Mouse (Mus musculus) cerebellum, adult 9-11 months (tissue): ENCODE data around the gene Fez1.

Experiments used
- DNase-seq: peaks from one replicate; pipeline ENCODE4 v3.0.0; 2022

Fez1 gene

DNA sequence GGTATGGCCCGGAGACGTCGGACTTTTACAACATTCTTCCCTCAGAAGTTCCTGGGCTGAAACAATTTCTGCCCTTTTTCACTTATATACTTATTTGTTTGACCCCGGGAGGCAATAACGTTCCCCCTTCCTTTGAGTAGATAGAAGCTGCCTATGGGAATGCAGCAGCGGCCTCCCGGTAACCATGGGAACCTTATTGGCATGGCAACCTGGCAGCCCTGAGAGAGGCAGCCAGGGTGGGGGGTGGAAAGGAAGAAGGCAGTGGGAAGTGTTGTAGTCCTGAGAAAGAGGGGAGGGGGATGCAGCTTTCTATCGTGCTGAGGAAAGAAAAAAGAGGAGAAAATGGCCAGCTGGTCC is at the start of gene Fez1:
Gene Fez1, plus strand, starts transcription at position 221 of the 357 bp plus-strand sequence.
- peak; percentile 64 for DNase-seq

DNA sequence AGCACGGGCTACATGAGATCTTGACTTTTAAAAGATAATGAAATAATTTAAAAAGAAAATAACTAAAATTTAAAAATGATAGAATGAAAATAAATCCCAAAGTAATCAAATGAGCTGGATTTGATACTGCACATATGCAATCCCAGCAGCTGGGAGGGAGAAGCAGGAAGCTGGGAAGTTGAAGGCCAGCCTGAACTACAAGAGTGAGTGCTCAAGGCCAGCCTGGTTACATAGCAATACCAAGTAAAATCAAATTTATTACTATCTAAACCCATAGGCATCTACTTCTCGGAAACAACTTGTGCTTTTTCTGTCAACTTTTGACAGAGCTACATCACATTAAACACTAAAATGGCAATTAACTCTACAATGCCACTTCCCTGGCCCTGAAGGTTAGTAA is 37.7 kb upstream of the Fez1 start:
- no peak for DNase-seq

DNA sequence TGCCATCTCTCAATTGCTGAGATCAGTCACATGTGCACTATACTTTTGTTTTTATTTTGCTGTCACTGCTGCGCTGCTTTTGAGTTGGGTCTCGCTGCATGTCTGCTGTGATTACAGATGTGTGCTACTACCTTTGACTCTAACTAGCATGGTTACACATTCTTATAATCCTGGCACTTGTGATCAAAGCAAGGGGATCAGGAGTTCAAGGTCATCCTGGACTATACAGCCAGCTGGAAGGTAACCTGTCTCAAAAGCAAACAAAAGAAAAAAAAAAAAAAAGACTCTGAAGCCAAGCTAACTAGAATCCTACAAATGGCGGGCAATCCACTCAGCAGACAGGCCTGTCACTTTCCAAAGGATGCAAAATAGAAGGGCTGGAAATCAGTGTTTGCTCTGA is 29.5 kb upstream of the Fez1 start:
- DNase-seq, result no peak

DNA sequence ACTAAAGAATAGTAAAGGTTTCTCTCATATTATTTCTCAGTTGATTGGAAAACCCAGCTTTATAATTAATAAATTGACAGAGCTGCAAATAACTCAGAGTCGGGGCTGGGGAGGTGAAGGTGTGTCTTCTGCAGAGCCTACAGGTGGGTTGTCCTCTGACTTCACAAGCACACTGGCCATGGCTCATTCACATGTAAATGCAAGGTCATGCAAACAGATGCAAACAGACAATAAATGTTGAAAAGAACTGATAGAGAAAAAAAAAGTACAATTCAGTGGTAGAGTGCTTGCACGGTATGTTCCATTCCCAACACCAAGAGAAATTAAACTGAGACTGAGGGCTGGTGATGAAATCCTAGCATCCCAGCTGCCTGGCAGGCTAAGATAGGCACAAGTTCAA is 27.2 kb upstream of the Fez1 start:
- DNase-seq, result no peak

DNA sequence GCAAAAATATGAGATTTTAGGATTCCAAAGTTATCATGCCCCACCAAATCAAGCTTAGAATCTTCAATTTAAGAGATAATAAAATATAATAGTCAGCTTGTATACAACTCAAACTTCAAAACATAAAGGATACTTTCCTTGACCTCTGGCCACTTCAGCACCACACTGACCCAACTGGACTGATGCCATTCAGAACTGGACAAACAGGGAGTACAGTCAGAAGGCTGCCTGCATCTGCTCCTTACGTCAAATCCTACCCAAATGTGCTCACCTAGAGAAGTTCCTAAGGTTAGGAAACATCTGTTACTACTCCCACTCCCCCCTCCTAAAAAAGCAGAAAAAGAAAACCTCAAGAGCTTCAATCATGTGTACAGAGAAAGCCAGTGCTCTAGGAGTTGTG is 26.1 kb upstream of the Fez1 start:
- DNase-seq, result peak; percentile 18

DNA sequence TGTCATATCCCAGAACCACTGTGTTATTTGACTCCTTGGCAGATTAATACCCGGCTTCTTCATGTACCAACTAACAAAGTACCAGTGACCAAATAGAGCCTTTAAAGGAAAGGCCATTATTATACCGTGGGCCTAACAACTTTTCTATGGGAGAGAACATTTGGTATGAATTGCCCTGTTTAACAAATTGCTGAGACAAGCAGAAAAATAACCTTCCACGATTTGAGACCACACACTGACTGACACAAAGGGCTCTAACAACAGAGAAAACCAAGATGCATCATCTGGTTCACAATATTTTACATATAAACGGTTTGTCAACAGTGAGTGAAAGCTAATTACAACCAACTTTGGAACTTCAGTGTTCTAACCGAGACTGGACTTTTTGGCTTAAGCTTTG is 25.4 kb upstream of the Fez1 start:
- DNase-seq, result no peak

DNA sequence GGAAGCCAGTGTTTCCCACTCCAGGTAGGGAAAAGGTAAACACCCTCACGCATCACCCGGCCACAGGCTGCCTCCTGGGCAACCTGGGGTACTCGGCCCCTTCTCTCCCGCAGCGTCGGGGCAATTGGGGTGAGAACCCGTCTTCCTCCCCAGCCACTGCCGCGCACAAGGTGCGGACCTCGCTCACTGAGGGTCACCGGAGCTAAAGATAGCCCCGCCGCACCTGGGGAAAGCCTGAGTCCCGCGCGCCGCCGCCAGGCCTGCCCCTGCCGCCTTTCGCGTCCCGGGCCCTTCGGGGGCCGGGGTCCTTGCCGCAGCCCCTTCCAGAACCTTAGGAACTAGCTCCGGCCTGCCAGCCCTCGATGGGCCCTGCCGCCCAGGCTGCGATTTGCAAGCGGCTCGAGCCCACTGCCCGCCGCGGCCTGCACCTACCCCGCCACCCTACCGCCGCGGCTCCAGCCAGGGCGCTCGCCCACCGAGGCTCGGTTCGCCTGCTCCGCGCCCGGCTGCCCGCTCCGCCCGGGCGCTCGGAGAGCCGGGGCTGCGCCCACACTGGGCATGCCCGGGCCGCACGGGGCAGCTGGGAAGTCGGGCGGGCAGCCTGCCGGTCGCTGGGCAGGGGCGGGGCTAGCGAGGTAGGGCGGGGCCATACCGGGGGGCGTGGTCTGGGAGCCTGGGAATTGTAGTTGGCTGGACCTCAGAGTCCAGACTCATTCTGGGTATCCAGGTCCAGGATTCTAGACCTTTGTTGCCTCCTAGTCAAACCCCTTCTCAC is 24.7 kb upstream of the Fez1 start, which contains the start of gene Ei24:
Gene Ei24, minus strand, starts transcription at position 613 of the 775 bp plus-strand sequence.
- DNase-seq, result peak; percentile 95

DNA sequence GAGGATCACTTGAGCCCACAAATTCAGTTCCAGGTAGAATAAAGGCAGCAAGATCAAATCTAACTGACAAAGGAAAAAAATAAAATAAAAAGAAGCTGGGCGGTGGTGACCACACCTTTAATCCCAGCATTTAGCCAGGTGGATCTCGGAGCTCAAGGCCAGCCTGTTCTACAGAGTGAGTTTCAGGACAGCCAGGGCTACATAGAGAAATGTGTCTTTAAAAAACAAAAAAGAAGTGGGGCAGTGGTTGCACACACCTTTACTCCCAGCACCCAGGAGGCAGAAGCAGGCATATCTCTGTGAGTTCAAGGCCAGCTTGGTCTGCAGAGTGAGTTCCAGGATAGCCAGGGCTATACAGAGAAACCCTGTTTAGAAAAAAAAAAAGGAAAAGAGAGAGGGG is 19.7 kb upstream of the Fez1 start:
- no peak for DNase-seq

DNA sequence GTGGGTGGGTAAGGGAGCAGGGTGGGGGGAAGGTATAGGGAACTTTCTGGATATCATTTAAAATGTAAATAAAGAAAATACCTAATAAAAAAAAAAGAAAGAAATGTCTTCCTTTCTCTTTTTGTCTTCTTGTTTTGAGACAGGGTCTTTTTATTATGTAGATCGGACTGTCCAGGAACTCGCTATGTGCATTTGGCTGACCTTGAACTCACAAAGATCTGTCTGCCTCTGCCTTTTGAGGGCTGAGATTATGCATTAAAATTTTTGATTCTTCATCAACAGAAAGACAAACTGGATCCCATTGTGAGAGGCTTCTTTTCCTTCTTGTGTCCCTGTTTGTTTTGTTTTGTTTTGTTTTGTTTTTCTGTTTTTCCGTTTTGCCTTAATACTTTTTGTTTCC is 18.7 kb upstream of the Fez1 start:
- DNase-seq, result no peak

DNA sequence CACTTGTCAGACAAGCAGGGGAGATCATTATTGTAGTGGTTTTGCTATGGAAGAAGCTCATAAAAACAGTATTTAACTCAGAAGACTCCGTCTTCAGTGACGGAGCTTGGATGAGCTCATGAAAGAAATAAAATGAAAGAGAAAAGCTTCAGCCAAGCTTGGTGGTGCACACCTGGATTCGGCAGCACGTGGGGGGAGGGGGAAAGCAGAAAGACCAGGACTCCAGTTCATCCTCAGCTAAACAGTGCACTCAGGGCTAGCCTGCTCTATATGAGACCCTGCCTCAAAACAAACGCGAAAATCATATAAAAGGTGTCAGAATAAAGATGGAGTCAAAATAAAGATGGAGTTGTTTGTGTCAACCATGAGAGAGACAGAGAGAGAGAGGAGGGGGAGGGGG is 18.3 kb upstream of the Fez1 start:
- DNase-seq, result no peak

DNA sequence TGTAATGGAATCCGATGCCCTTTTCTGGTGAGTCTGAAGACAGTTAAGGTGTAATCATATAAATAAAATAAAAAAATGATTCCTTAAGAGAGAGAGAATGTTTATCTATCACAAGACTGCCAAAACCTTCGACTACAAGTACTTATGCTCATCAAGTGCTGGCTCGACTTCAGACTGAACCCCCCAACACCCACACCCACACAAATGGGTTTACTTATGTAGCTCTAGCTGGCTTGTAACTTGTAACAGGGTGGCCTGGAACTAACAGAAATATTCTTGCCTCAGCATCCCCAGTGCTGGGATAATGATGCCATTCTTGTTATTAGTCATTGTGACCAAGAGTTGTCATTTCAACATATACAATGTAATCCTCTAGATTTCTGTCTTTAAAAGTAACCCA is 17.7 kb upstream of the Fez1 start:
- no peak for DNase-seq

DNA sequence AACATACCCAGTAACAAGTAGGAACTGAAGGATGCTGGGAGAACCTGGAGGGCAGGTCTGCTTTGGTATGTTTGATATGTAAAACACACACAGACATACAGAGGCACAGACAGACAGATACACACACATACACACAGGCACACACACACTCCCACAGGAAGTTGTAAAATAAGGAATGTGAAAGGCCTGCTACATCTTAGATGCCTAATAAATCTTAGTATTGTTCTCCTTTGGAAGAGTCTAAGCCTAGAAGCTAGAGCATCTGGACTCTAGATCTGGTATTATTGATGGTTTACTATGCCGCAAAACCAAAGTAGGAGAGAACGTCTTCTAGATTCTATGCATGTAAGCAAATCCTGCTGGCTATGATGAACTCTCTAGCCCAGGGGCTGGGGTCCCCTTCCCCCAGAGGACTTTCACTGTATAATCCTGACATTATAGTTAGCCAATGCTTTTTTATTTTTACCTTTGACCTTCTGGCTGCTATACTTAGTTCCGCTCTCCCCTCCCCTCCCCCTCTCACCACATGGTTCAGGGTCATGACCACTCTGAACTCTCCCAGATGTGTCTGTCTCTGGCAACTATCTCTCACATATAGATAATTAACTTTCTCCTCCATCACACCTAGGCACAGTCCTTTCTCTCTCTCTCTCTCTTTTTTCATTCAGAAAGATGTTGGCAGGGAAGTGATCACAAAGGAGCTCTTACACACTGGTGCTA is 16.2 kb upstream of the Fez1 start:
- DNase-seq, result no peak

DNA sequence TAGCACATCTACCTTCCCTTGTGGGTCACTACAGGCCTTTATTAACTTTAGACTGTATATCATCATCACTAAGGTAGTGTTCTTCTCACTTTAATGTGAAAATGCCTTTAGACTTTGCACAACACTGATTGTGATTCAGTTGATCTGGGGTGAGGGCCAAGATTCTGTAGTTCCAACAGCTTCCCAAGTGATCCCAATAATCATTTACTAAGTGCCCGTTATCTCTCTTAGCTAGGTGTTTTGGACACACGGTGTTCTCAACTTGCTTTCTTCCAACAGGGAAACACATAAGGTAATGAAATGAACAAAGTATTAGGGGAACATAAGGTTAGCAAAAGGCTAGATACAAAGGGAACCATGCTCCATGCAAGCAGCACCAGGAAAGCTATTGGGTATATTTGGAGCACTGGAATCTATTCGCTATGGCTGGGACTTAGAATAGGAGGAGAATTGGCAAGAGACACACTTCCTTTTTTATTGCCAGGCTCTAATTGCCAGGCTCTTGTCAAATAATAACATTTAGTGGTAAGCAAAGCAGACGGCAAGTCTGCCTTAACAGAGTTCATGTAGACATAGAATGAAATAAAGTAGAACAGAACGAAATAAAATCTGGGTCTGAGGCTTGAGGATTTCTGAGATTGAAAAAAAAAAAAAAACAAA is 13.4 kb upstream of the Fez1 start:
- DNase-seq, result no peak

DNA sequence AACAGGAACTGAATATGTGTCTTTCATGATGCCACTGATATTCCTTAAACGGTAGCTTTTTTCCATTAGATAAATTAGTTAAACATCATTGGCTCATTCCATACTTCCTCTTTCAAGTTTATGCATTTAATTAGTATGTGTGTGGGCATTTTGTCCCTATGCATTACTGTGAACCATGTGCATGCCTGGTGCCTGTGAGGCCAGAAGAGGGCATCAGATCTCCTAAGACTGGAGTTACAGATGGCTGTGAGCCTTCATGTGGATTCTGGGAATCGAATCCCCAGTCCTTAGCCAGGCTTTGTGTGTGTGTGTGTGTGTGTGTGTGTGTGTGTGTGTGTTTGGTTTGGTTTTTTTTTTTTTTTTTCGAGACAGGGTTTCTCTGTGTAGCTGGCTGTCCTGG is 7.2 kb upstream of the Fez1 start:
- DNase-seq, result no peak

DNA sequence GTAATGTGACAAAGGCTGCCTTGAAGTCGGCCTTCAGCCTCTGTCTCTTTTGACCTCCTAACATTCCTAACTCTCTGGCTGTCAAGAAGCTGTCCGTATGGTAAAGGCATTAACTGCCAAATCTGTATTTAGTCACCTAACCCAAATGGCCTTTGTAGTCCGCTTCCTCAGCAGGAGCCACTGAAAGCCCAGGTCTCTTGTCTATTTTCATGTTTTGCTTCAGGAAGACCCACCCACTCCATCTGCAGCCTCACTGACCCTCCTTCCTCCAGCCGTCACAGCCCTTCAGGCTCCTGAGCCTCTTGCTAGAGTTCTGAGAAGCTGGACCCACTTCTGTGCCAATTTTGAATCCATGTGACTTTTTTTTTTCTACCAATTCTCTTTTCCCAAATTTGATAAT is 2.8 kb upstream of the Fez1 start:
- no peak for DNase-seq

DNA sequence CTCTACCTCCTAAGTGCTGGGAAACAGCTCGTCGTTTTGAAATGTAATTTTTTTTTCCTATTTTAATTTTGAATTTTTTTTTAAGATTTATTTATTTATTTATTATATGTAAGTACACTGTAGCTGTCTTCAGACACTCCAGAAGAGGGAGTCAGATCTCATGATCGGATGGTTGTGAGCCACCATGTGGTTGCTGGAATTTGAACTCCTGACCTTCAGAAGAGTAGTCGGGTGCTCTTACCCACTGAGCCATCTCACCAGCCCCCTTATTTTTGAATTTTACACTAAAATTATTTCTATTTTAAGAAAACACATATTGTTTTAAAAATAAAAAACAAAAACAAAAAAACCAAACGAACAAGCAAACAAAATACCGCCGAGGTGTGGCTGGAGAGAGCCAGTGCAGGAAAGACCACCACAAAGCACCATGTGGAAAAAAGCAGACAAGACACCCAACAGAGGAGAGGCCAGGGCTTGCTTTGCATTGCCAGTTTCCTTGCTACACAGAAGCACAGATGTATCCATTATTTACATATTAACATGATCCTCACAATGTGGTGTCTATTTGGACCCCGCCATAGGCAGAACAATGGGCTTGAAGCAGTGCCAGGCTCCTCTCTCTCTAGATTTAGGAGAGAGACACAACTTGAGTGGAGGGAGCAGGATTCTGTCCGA is 558 bp upstream of the Fez1 start:
- DNase-seq, result no peak

DNA sequence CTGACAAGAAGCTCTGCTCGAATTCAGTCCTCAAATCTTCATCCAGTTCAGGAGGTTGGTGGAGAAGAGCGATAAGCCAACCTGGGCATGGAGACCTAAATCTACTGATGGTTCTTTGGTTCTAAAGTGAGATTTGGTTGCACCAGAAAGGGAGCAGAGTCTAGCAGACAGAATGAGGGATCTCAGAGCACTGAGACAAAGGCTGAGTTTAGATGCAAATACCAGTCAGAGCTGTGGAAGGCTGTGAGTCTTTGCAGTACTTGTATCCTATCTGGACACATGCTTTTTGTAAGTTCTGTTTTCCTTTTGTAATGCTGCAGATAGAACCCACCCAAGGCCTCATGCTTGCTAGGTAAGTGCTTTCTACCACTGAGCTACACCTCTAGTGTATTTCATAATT is 360 bp downstream of the Fez1 start:
- no peak for DNase-seq

DNA sequence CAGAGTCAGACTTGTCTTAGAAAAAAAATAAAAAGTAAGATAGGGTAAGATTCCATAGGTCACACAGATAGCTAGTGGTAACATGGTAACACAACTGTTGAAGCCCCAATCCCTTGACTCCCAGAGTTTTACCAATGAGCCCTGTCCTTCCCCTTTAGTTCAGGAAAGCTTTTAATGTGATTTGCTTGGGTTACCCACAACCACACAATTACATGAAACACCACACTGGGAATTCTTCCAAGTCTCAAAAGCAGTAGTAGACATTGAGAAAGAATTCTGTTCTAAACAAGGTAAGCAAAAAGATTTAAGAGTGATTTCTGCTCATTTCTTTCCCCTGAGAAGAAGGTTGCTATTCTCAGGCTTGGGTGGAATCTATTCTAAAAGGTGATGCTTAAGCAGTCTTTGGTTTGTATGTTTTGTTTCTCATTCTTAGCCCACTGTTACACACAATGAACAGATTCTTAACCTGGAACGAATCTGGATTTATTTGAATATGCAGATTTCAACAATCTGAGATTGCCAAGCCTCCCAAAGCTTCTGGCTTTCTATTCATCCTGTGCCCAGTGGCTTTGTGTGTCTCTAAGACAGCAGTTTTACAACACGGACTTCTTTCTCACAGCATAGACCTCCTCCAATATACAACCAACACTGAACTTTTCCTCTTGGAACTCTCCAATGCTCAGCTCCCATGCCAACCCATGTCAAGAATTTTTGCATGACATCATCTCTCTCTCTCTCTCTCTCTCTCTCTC is 5.1 kb downstream of the Fez1 start:
- DNase-seq, result no peak

DNA sequence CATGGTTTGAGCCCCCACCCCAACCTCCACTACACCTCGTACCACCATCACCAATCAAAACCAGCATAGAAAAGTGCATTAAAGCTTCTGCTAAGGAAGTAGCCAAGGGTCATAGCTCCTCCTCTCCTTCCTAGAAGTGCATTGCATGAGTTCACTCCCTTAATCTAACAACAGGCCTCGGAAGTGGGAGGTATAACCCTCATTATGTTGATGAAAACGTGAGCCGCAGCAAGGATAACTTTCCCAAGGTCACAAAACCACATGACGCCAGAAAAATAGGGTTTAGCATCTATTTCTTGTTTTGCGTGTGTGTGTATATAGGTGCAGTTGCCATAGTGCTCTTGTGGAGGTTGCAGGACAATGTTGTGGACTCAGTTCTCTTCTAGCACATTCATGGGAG is 9.7 kb downstream of the Fez1 start:
- DNase-seq, result peak; percentile 35

DNA sequence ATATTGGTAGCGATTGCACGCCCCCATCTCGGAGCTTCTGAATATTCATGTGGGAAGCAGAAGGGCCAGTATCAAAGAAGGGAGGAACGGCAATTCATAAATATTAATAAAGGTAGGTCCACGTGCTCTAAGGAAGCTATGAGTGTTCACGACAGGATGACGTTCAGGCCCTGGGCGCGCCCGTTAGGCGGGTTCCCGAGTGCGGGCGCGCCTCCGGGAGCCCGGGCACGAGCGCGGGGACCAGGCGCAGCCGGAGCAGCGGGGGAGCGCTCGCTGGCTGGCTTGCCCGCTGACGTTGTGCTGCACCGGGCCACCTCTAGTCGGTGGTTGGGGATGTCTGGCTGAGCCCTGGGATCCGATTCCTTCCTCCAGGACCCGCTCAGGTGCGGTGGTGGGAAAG is 10.9 kb downstream of the Fez1 start:
- peak; percentile 94 for DNase-seq

DNA sequence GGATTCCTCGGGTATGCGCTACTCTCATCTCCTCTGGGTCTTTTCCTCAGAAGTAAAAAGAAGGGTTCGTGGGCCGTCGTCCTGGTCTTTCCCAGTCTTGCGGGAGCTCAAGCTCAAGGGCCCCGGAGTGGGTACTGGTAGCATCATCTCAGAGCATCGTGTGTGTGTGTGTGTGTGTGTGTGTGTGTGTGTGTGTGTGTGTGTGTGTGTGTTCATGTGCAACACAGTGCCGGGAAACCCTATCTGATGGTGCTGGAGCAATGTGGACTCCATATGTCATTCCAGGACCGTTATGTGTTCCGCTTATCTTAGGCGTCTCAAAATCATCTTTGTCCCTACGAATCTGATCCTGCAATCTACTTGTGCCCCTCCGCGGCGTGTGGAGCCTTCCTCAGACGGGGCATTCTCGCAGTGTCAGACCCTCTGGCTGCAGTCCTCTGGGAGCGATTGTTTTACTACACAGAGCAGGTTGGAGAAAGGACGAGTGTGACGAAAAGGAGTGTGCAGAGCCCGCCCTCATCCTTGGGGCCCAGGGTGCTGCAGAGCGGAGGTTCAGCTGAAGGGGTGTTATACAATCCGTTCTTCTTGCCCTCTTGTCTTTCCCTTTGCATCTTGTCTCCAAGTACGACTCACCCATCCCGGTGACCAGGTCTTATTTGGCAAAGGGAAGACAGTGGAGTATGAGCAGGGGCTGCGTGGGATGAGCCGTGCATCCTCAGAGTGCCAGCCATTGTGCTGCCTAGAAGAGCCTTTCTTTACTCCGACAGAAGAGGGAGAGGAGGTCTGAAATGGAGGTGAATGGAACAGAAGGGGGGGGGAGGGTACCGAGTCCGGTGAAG is 11.6 kb downstream of the Fez1 start:
- peak; percentile 81 for DNase-seq

DNA sequence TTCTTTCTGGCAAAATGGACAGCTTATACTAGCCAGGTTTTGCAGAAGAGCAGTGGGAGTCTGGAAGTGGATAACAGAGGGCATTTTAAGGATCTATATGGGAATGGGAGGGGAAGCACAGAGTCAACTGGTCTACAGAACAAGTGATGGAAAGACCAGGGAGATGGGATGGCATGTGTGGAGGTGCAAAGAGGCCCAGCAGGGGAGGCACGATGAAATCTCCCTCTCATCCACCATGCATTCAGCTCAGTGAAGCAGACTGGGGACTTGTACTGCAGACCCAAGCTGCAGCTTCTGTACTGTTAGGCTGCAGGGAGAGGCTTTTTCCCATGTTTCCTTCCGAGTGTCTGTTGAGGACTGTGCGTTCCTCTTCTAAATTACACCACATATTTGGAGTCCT is 12.2 kb downstream of the Fez1 start:
- DNase-seq, result peak; percentile 70
